14 mouse cellular contexts compared by ENCODE assay signal in the genomic region with DNA sequence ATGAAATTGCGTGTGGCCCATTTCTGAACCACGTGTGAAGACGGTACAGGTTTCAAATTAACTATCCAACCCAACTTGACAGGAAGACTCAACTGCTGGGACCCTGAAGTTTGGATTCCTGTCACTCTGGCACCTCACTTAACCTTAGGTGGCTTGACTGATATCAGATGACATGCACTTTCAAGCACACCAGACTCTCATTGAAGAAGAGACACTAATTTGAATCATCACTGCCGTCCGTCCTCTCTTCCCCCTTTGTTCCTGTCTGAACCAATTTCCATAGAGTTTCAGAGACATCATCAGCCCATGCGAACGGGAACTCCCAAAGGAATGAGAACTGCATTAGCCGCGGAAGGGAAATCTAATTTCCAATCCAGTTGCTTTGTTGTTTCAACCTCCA.
"Had no signal": no experiment of that assay in that cellular context is flagged by ENCODE, and none has a peak within 500 bp of the region (broad histone marks: within the 10 kb centered on the region; RNA-seq: fewer than 3 reads in every experiment).

No protein-coding gene starts in this region.

- H3K9ac ChIP-seq: liver, embryonic 12.5 days; lung, embryonic 14.5 days; midbrain, embryonic 15.5 days; neural tube, embryonic 12.5 days; stomach, embryonic 15.5 days had no signal

- H3K27me3 ChIP-seq: liver, embryonic 12.5 days; megakaryocyte, embryonic 14.5 days; midbrain, embryonic 15.5 days; neural tube, embryonic 12.5 days; stomach, embryonic 15.5 days had no signal

- H3K9me3 ChIP-seq: limb, embryonic 10.5 days; liver, embryonic 12.5 days; megakaryocyte, embryonic 14.5 days; midbrain, embryonic 15.5 days; neural tube, embryonic 12.5 days; stomach, embryonic 15.5 days had no signal

- H3K36me3 ChIP-seq: limb, embryonic 10.5 days; liver, embryonic 12.5 days; midbrain, embryonic 15.5 days; neural tube, embryonic 12.5 days; stomach, embryonic 15.5 days had no signal

- ATAC-seq: liver, embryonic 12.5 days; midbrain, embryonic 15.5 days had no signal

- H3K4me2 ChIP-seq: liver, embryonic 12.5 days; lung, embryonic 14.5 days; midbrain, embryonic 11.5 days; midbrain, embryonic 15.5 days; neural tube, embryonic 12.5 days; stomach, embryonic 15.5 days had no signal

- DNase-seq: kidney, postnatal 25 days; lung, embryonic 14.5 days; lung, postnatal 10 days; lung, postnatal 4 days; right cerebral cortex, postnatal 14 days; thymus, postnatal 36 days had no signal

- H3K4me3 ChIP-seq: left cerebral cortex, adult 2 months; limb, embryonic 10.5 days; liver, embryonic 12.5 days; megakaryocyte, embryonic 14.5 days; midbrain, embryonic 15.5 days; neural tube, embryonic 12.5 days; stomach, embryonic 15.5 days had no signal

- H3K27ac ChIP-seq: left cerebral cortex, adult 2 months; limb, embryonic 10.5 days; liver, embryonic 12.5 days; midbrain, embryonic 15.5 days; neural tube, embryonic 12.5 days; stomach, embryonic 15.5 days had no signal
